Mouse (Mus musculus) testis, adult 2 months (tissue): Measurements from ENCODE around the gene B430306N03Rik. TPM values are rescaled to one million over a fixed set of nuclear protein-coding genes. Genes with fewer than 3 reads are reported as not detected.

ENCODE experiments used
- H3K27ac ChIP-seq: fragments of 200-500 bp; 2 replicates; pipeline ENCODE4 v1.5.1; 2012; ENCODE audit warnings: low read depth, low read length; ENCODE audit not compliant: control insufficient read depth, insufficient read depth
- H3K27me3 ChIP-seq: fragments of 200-500 bp; 2 replicates; pipeline ENCODE4 v1.6.1; 2012; ENCODE audit warnings: mild to moderate bottlenecking, low read length, moderate library complexity; ENCODE audit not compliant: control insufficient read depth, insufficient read depth
- H3K36me3 ChIP-seq: fragments of 200-500 bp; 2 replicates; pipeline ENCODE4 v1.6.1; 2012; ENCODE audit warnings: mild to moderate bottlenecking, low read length; ENCODE audit not compliant: control insufficient read depth, insufficient read depth
- H3K4me1 ChIP-seq: fragments of 200-500 bp; 2 replicates; pipeline ENCODE4 v1.6.1; 2012; ENCODE audit warnings: low read length; ENCODE audit not compliant: control insufficient read depth, insufficient read depth
- H3K4me3 ChIP-seq: fragments of 200-500 bp; 2 replicates; pipeline ENCODE4 v1.5.1; 2012; ENCODE audit warnings: low read depth, mild to moderate bottlenecking, low read length, moderate library complexity, mixed read lengths; ENCODE audit not compliant: control insufficient read depth
- CTCF ChIP-seq: fragments of 200-500 bp; IDR thresholded peaks from 2 replicates; pipeline ENCODE4 v1.5.1; 2012; ENCODE audit warnings: low read depth, mild to moderate bottlenecking, inconsistent platforms, low read length, moderate library complexity; ENCODE audit not compliant: control insufficient read depth, insufficient read depth, insufficient replicate concordance
- POLR2A ChIP-seq: fragments of 200-500 bp; IDR thresholded peaks from 2 replicates; pipeline ENCODE4 v1.6.1; 2012; ENCODE audit warnings: low read depth, mild to moderate bottlenecking, inconsistent platforms, low read length, moderate library complexity; ENCODE audit not compliant: control insufficient read depth
- polyA plus RNA-seq: library from polyadenylated mRNA; depleted of rRNA; stranded (reverse); fragments of >200 nt; gene quantifications from 2 replicates; pipeline ENCODE4 v1.2.3, GENCODE M21; 2012

B430306N03Rik gene
- polyA plus RNA-seq, 1 experiment: 9.8 TPM

GRCm38 (mm10) chr17:48287276-48287675 is 28.7 kb upstream of the B430306N03Rik start:
- no peaks in the 10 kb centered on the region for H3K36me3 ChIP-seq
- H3K4me1 ChIP-seq: no peaks in the 10 kb centered on the region
- no peaks in the 10 kb centered on the region for H3K27me3 ChIP-seq
- H3K27ac ChIP-seq: no peak overlapping the region
- TF ChIP-seq CTCF (no peak), POLR2A (no peak)
- H3K4me3 ChIP-seq: no peak overlapping the region

GRCm38 (mm10) chr17:48293500-48294194 is 22.3 kb upstream of the B430306N03Rik start:
- Histone ChIP-seq H3K36me3 (no peaks in the 10 kb centered on the region), H3K4me3 (no peak overlapping the region), H3K27ac (no peak overlapping the region), H3K4me1 (no peaks in the 10 kb centered on the region), H3K27me3 (no peaks in the 10 kb centered on the region)
- no peak for TF ChIP-seq POLR2A
- TF ChIP-seq CTCF: no peak

DNA sequence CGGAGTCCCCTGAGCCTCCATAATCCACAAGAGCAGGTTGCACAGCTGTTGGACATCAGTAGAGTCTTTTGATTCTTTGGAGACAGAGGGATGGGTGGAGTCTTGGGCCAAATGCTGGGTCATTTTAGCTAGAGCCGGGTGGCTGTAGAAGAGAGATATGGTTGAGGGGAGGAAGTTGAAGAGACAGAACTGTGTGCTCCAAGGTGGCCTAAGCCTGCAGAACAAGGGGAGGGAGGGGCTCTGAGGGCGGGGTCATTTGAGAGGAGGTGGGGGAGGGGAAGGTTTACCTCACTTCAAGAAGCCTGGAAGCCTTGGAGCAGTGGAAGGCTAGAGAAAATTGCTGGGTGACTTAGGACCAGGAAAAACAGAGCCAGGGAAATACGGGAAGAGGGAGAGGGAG is 16.7 kb upstream of the B430306N03Rik start, which contains the start of gene Treml2:
TSS of gene Treml2 (plus strand) at position 296 of the 400 bp plus-strand sequence.
- no peak within 1 kb of the TSS for H3K4me3 ChIP-seq
- no peak within 1 kb of the TSS for H3K27ac ChIP-seq
- H3K27me3 ChIP-seq: no peaks in the 10 kb centered on the region
- no peaks in the 10 kb centered on the region for H3K36me3 ChIP-seq
- TF ChIP-seq CTCF (no peak), POLR2A (no peak)
- H3K4me1 ChIP-seq: no peaks in the 10 kb centered on the region

- no peaks in the 10 kb centered on the region for H3K27me3 ChIP-seq
- no peak overlapping the region for H3K27ac ChIP-seq
Measured at GRCm38 (mm10) chr17:48299756-48300155, 16.2 kb upstream of the B430306N03Rik start.

DNA sequence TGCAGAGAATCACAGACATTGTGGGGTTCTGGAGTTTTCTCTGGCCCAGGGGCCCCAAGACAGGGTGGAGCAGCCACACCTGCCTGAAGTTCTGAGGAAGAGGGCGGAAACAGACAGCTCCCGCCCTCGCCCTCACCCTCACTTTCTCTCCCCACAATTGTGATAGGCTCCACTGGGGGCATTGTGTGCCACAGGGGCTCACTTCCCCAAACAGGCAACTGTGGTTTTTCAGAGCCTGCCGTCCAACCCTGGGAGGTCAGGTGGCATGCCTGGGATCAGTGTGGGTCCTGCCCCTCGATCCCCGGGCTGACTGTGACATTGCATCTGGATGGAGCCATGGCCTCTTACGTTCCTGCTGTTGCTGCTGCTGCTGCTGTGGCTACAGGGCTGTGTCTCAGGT is 15.7 kb upstream of the B430306N03Rik start:
- Histone ChIP-seq H3K4me3 (no peak overlapping the region), H3K36me3 (no peaks in the 10 kb centered on the region), H3K27ac (no peak overlapping the region), H3K4me1 (no peaks in the 10 kb centered on the region), H3K27me3 (no peaks in the 10 kb centered on the region)
- no peak for TF ChIP-seq POLR2A
- TF ChIP-seq CTCF: no peak

More at GRCm38 (mm10) chr17:48299756-48300155, 16.2 kb upstream of the B430306N03Rik start:
- Histone ChIP-seq H3K36me3 (no peaks in the 10 kb centered on the region), H3K4me3 (no peak overlapping the region), H3K4me1 (no peaks in the 10 kb centered on the region)
- TF ChIP-seq POLR2A (no peak), CTCF (no peak)

- Histone ChIP-seq H3K4me3 (no peak overlapping the region), H3K27me3 (no peaks in the 10 kb centered on the region)
Measured at GRCm38 (mm10) chr17:48300861-48301260, 15.1 kb upstream of the B430306N03Rik start.

GRCm38 (mm10) chr17:48301792-48302191 is 14.1 kb upstream of the B430306N03Rik start:
- Histone ChIP-seq H3K4me1 (no peaks in the 10 kb centered on the region), H3K27ac (no peak overlapping the region), H3K27me3 (no peaks in the 10 kb centered on the region), H3K36me3 (no peaks in the 10 kb centered on the region), H3K4me3 (no peak overlapping the region)
- TF ChIP-seq POLR2A: no peak
- TF ChIP-seq CTCF: no peak

More at GRCm38 (mm10) chr17:48300861-48301260, 15.1 kb upstream of the B430306N03Rik start:
- Histone ChIP-seq H3K4me1 (no peaks in the 10 kb centered on the region), H3K36me3 (no peaks in the 10 kb centered on the region), H3K27ac (no peak overlapping the region)
- TF ChIP-seq POLR2A (no peak), CTCF (no peak)

DNA sequence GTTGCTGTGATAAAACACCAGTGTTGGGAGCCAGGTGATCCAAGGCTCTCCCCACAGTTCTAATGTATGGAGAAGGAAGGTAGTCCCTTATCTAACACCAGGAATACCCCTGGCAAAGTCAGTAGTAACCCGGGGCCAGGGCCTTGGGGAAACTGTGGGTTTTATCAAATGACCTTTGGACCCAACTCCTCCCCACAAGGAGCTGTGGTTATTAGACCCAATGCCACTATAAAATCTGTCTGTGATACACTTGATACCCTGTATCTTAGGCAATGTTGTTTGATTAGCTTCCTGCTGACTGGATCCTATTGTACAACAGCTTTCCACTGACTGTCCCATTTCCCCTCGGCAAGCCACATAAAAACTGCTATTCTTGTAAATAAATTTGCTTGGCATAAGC is 3.8 kb upstream of the B430306N03Rik start:
- TF ChIP-seq CTCF (no peak), POLR2A (no peak)
- H3K4me1 ChIP-seq: no peaks in the 10 kb centered on the region
- no peaks in the 10 kb centered on the region for H3K36me3 ChIP-seq
- H3K4me3 ChIP-seq: no peak overlapping the region
- no peak overlapping the region for H3K27ac ChIP-seq
- H3K27me3 ChIP-seq: no peaks in the 10 kb centered on the region
